Mouse (Mus musculus) myocyte (in vitro differentiated cells): Measurements from ENCODE around the gene Wars.

Experiments used
- MAX ChIP-seq: IDR thresholded peaks from one replicate; pipeline ENCODE4 v1.6.1; 2011; ENCODE audit warnings: low read depth, mild to moderate bottlenecking, control low read depth
- POLR2A ChIP-seq: IDR thresholded peaks from one replicate; pipeline ENCODE4 v1.6.1; 2011; ENCODE audit warnings: low read depth, mild to moderate bottlenecking, control low read depth, moderate library complexity; ENCODE audit not compliant: insufficient read length

GRCm38 (mm10) chr12:108888632-108889031 lies 5.3 kb downstream of the Wars start:
- TF ChIP-seq POLR2A (no peak), MAX (no peak)
